Mouse (Mus musculus) T-helper 2 cell (primary cell): ENCODE measurements around the gene Syne1.

Source experiments
- in situ Hi-C: fragments of 300-600 bp; cut with MboI, MseI; formaldehyde crosslinking; loops from one replicate; pipeline ENCODE4 v1.15.1; 2025; ENCODE audit warnings: high pct_unique_total_duplicates

The Syne1 gene

DNA sequence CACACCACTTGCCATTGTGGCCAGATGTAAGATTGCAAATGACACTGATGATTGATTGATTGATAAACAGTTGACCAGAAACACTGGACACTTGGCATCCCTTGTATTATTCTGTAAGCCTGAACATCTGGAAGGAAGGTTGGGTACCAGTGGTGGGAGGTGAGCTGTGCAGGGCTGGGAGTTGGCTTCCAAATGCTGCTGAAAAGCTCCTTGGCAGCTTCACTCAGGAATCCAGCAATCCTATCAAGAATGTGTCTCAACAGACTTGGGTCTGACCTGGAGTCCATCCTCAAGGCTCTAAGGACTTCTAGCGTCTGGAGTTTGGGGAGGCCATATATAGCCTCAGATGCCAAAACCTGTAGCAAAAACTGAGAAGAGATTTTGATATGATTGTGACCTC lies 536.3 kb downstream of the Syne1 start:
- in situ Hi-C loops = no loop called here

DNA sequence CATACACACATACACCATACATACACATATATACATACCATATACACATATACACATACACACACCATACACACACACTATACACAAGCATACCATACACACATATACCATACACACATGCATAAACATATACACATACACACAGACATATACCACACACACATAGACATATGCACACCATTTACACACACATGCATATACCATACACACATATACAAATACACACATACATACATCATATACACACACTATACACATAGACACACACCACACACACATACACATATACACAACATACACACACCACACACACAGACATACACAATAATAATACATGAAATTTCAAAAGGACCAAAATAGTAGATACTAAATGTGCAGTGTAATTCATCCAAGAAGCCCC lies 539.3 kb downstream of the Syne1 start:
- in situ Hi-C loops = no loop called here

DNA sequence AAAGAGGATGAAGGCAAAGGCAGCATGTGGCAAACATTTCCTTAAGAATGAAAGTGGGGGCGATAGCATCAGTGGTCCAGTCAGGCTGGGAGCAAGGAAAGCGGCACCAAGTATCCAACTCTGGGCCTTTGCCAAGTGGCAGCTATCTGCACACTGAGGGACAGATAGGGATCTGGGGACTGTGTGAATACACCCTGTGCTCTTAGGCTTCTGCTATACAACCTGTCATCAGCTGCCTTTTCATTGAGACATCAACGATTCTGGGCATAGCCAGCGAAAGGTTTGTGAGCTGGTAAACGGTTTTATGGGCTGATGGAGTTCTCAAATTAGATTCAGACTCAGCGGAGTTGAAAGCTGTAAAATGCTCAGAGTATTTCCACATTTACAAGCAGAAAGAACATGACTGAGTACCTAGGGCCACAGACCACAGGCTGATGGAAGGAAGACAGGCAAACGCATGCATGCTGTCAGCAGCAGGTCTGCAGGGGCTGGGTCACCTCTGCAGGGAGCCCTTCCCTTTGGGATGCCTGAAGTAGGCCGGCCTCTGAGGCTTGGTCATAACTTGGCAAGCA lies 542.4 kb downstream of the Syne1 start:
- in situ Hi-C loops = no loop called here

DNA sequence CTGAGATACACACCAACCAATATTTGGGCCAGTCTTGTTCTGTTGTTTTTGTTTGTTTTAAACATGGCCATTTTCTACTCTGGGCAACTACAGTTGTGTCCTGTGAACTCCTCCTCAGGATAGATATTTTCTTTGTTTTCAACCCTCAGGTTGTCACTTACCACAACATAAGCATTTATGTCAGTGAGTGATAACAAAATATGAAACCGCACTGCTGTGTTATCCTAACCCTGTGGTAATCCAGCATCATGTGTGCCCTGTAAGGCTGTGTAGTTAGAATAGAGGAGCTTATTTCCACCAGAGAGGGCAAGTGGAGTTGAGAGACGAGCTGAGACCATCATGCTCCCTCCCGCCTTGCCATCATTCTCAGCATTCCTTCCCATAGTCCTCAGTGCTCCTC lies 554.7 kb downstream of the Syne1 start:
- in situ Hi-C loops = no loop called here

DNA sequence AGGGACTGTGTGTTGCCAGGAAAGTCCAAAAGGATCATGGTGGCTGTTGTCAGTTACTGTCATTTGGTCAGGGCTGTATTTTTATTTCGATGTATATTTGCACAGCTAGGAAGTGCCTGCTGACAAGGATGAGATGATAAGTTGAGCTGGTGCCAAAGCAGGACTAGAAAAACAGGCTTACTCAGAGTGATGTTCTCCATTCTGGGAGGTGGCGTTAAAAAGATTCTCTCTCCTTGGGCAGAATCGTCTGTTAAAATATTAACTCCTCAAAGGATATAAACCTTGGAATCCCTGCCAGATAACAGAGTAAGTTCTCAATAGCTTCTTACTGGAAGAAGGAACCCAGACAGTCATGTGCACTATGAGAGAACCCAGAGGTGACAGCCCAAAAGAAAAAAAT lies 557.5 kb downstream of the Syne1 start:
- in situ Hi-C loops = no loop called here

DNA sequence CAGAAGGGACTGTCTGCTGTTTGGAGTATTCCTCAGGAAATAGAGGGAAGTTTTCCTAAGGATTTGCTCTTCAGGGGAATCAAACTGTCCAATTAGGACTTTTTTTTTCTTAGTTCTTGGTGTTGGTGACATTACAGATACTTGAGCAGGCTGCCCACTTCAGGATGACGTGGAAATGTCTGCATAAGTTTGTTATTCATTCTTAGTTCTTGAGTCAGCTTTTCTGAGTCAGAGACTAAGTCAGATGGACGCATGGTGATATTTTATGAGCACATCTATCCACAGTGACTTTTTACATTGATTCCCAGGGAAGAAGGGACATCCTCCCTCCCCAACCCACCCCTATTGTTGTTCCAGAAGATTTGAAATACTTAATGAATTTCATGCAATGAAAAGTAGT lies 567.4 kb downstream of the Syne1 start:
- in situ Hi-C loops = no loop called here

DNA sequence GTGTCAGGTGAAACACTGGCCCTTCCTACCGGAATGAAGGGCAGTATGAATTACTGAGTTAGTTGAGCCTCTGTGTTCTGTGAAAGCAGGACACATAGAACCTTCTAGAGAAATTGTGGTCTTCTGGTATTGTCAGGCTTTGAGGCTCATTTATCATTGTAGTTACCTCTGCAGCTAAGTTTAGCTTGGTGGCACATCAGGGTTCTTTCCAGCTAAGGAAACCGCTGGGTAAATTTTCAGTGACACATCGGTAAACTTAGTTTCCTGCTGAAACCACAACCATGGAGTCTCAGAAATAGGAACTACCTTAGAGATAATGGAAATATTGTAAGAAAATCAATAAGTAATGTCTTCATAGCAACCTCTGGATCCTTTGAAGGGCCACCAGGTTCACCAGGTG lies 573.9 kb downstream of the Syne1 start:
- in situ Hi-C loops = no loop called here

DNA sequence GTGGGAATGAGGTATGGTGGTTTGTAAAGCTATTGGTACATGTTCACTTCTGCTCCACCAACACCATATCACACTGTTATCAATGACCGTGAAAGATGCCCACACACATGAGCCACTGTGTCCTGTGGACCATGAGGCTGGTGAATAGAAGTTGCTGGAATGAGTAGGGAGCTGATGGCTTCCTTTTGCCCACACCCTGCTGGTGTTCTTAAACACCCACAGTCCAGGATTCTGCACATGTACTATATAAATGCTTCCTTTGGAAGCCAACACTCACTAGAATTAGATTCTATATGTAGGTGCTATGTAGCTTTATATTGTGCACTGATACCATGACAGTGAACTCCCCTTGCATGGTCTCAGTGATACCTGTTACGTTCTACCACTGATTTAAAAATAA lies 574.7 kb downstream of the Syne1 start:
- in situ Hi-C loops = no loop called here

DNA sequence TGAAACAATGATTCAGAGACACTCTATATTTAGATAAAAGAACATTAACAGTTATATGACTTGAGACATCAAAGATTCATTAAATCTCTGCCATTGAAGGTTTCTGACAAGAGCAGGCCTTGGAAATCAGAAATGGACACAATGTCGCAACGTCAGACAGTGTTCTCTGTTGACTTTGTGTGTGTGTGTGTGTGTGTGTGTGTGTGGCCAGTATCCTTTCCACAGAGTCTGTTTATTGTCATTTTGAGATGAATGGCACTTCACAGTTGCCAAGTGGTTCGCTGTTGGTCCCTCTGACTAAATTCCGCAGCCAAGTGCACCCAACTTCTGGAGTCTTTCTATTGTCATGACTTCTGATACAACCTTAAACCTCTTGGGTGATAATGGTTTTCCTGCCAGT lies 577.0 kb downstream of the Syne1 start:
- in situ Hi-C loops = no loop called here

DNA sequence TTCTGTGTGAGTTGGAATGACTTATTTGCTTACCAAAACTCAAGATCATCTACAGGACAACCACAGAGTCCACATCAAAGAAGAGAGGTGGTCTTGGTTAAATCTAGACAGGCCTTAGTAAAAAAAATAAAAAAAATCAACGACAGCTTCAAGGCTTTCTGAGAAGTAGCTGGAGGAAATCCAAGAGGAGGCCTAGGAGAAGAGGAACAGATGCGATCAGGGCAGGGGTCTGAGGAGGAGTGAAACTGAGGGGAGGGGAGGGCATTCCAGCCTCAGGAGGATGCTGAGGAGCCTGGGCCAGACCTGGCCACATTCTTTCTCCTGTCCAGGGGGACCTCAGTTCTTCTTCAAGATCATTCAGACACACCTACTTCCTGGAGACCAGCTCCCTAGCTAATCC lies 579.3 kb downstream of the Syne1 start:
- in situ Hi-C loops = no loop called here

DNA sequence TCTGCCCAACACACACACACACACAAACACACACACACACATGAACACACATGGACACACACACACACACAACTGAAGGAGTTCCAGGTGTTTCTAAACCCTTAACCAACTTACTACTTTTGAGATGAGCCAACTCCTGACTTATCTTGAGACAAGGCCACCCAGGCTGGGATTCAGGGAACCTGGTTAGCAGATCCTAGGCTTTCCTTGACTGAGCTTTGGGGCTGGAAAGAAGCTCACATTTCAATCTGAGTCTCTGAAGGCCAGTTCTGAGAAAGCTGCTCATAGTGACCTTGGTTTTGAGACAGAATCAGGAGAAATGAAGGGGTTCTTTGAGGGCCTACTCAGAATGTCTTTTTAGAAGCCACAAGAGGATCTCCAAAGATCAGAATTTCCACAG lies 579.7 kb downstream of the Syne1 start:
- in situ Hi-C loops = no loop called here

DNA sequence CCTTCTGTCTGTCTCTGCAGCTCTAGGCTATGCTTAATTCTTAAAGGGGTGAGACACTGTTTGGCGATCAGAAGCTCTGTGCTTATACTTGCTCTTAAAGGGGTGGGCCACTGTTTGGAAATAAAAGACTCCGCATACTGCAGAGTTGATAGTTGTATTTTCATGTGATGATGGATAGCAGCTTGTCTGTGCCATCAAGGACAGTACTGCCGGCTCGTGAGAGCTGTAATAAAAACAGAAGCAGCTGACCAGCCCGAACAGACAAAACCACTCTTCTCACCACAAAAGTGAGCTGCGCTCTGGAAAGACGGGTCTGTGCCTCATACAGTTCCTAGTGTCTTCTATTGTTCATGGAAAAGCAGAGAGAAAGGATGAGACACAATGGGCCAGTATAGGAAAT lies 580.1 kb downstream of the Syne1 start:
- in situ Hi-C loops = no loop called here
